ENCODE assay signal across 23 mouse cellular contexts in genomic region chr3:89383651-89384255, GRCm38 (mm10). TPM values are rescaled to one million over a fixed set of nuclear protein-coding genes. Genes with fewer than 3 reads are reported as not detected.
DNase-seq lines count a peak whose midpoint lies in the region; ATAC-seq and TF ChIP-seq lines count a peak whose summit lies in the region.
"Had no signal": no experiment of that assay in that cellular context is flagged by ENCODE, and none has a peak within 500 bp of the region (broad histone marks: within the 10 kb centered on the region; RNA-seq: fewer than 3 reads in every experiment).

No protein-coding gene starts in this region.

- no peak for ATAC-seq in forebrain, embryonic 13.5 days
- ATAC-seq: forebrain, embryonic 15.5 days; liver, postnatal 0 days had no signal

- 19% methylated on average over 5 of the region's 5 CpGs for WGBS in small intestine, adult 2 months
- 84% methylated on average over 5 of the region's 5 CpGs for WGBS in forebrain, embryonic 13.5 days

- peaks cover 4 to 69% of the 10 kb centered on the region in 2 experiments for H3K4me1 ChIP-seq in ES-E14 (ENCODE audit: control insufficient read depth in 2 of 2, insufficient read depth in 2 of 2, low read length in 2 of 2, poor library complexity in 1 of 2)
- peaks cover 55% of the 10 kb centered on the region for H3K4me1 ChIP-seq in small intestine, adult 2 months (ENCODE audit: control insufficient read depth, insufficient read depth, insufficient read length, low read length)
- H3K4me1 ChIP-seq in forebrain, embryonic 13.5 days: peaks cover 14% of the 10 kb centered on the region

- TF ChIP-seq POLR2A in small intestine, adult 2 months (IDR thresholded peaks at IDR 0.05; ENCODE audit: low read depth, low read length): no peak

- no peak overlapping the region for H3K9ac ChIP-seq in ES-E14 (ENCODE audit: insufficient read depth, low read depth, low read length, poor library complexity, severe bottlenecking)
- no peak overlapping the region for H3K9ac ChIP-seq in forebrain, embryonic 13.5 days
- H3K9ac ChIP-seq: forebrain, embryonic 15.5 days; liver, postnatal 0 days had no signal

- TF ChIP-seq CTCF in small intestine, adult 2 months (IDR thresholded peaks at IDR 0.05; ENCODE audit: extremely low read depth, insufficient read length, insufficient replicate concordance, low read depth, low read length): no peak

- no peak overlapping the region for H3K4me3 ChIP-seq in ES-E14 (ENCODE audit: insufficient read depth in 1 of 2, low read depth in 1 of 2, low read length in 2 of 2, poor library complexity in 1 of 2, severe bottlenecking in 1 of 2)
- no peak overlapping the region for H3K4me3 ChIP-seq in small intestine, adult 2 months (ENCODE audit: low read depth, low read length)
- no peak overlapping the region for H3K4me3 ChIP-seq in forebrain, embryonic 13.5 days
- H3K4me3 ChIP-seq: forebrain, embryonic 15.5 days; heart, embryonic 10.5 days; limb, embryonic 10.5 days; midbrain, embryonic 10.5 days had no signal

- no peaks in the 10 kb centered on the region for H3K9me3 ChIP-seq in ES-E14 (ENCODE audit: control insufficient read depth, insufficient read depth, low read depth, low read length)
- no peaks in the 10 kb centered on the region for H3K9me3 ChIP-seq in forebrain, embryonic 13.5 days (replicated peaks)
- H3K9me3 ChIP-seq: forebrain, embryonic 15.5 days; heart, embryonic 10.5 days; limb, embryonic 10.5 days; midbrain, embryonic 10.5 days had no signal

- peak overlapping the region; percentile 90 for H3K27ac ChIP-seq in ES-E14 (ENCODE audit: insufficient read depth, low read depth, low read length, poor library complexity, severe bottlenecking)
- peak overlapping the region; percentile 41; the same call in 1 of the 2 replicates for H3K27ac ChIP-seq in small intestine, adult 2 months (ENCODE audit: insufficient read depth, low read depth, low read length)
- H3K27ac ChIP-seq in forebrain, embryonic 13.5 days: no peak overlapping the region
- H3K27ac ChIP-seq: forebrain, embryonic 15.5 days; limb, embryonic 10.5 days had no signal

- no peak overlapping the region for H3K4me2 ChIP-seq in forebrain, embryonic 13.5 days
- H3K4me2 ChIP-seq: forebrain, embryonic 15.5 days had no signal

- H3K36me3 ChIP-seq in ES-E14 (ENCODE audit: control insufficient read depth, insufficient read depth, low read length, poor library complexity, severe bottlenecking): peaks cover 15% of the 10 kb centered on the region; the same call in 1 of the 2 replicates
- H3K36me3 ChIP-seq in small intestine, adult 2 months (ENCODE audit: control insufficient read depth, insufficient read depth, low read length): peaks cover 72% of the 10 kb centered on the region
- no peaks in the 10 kb centered on the region for H3K36me3 ChIP-seq in forebrain, embryonic 13.5 days (ENCODE audit: poor library complexity, severe bottlenecking)
- H3K36me3 ChIP-seq: forebrain, embryonic 15.5 days; limb, embryonic 10.5 days; midbrain, embryonic 10.5 days had no signal

- no peaks in the 10 kb centered on the region for H3K27me3 ChIP-seq in small intestine, adult 2 months (ENCODE audit: control insufficient read depth, insufficient read depth, low read length)
- H3K27me3 ChIP-seq in forebrain, embryonic 13.5 days: 0 out of 2 replicates have a peak, but pooled peaks cover 4% of the 10 kb centered on the region
- H3K27me3 ChIP-seq: forebrain, embryonic 15.5 days had no signal

- in situ Hi-C loops in ES-E14 (cut with MboI; ENCODE audit: low sequenced_read_pairs in 2 of 2, unreplicated experiment in 2 of 2): no loop called here

- peak; percentile 87 for DNase-seq in heart, adult 11 months
- DNase-seq in heart, adult 8-10 months (ENCODE audit: low spot score): no peak
- DNase-seq in CD4-positive helper T cell, adult 2 months (ENCODE audit: low read depth, low spot score): peak; percentile 48
- no peak for DNase-seq in ES-E14 (ENCODE audit: low read depth, low spot score)
- no peak for DNase-seq in layer of hippocampus, postnatal 10 days (ENCODE audit: low spot score in 2 of 2)
- DNase-seq: adrenal gland, postnatal 14 days; B cell, adult 2 months; cerebellum, adult 11 months; gastrocnemius, postnatal 36 days; kidney, adult 8-10 months; liver, postnatal 0 days; thymus, postnatal 25 days had no signal

TF ChIP-seq in ES-E14, 5 proteins besides CTCF, POLR2A, EP300 and RAD21:
- no peak for TF ChIP-seq ZC3H11A (IDR thresholded peaks at IDR 0.05; ENCODE audit: borderline replicate concordance, low read depth, low read length)
- TF ChIP-seq HCFC1 (IDR thresholded peaks at IDR 0.05; ENCODE audit: borderline replicate concordance, insufficient read depth, low read length): no peak
- no peak for TF ChIP-seq CHD2 (IDR thresholded peaks at IDR 0.05; ENCODE audit: low read depth, low read length)
- TF ChIP-seq MAFK (IDR thresholded peaks at IDR 0.05; ENCODE audit: insufficient read depth, low read depth, low read length): no peak
- no peak for TF ChIP-seq ZNF384 (IDR thresholded peaks at IDR 0.05; ENCODE audit: low read depth, low read length)

RNA-seq across cellular contexts. Expression of gene Zbtb7b, which starts 10.8 kb away (rescaled TPM):
- total RNA-seq in heart, adult 8-10 months (2022): 10 to 100 TPM; 19.6 to 23.2 (median 22.9) TPM
- 11.8 and 13.0 TPM in 2 replicates for total RNA-seq in ES-E14 (2012; rRNA removed)
- 97.8 and 262 TPM in 2 replicates for polyA plus RNA-seq in small intestine, adult 2 months (2012; rRNA removed)
- 1 to 10 TPM; 6.6 to 8.7 TPM for total RNA-seq in layer of hippocampus, postnatal 10 days (2021)
- polyA plus RNA-seq in forebrain, embryonic 13.5 days (2015; fragmentation: Nextera tagmentation; extraction: Ambion mirVana): 0.41 and 0.67 TPM in 2 replicates

RNA-seq across cellular contexts. Expression of gene Dcst1, which starts 18.7 kb away (rescaled TPM):
- total RNA-seq in heart, adult 8-10 months (2022): not detected
- total RNA-seq in ES-E14 (2012; rRNA removed): 0.09 and 0.16 TPM in 2 replicates
- 2.0 and 9.1 TPM in 2 replicates for polyA plus RNA-seq in small intestine, adult 2 months (2012; rRNA removed)
- total RNA-seq in layer of hippocampus, postnatal 10 days (2021): under 1 TPM in 1 of 2 experiments, not detected in 1; 0.59 TPM
- 0.37 and 0.57 TPM in 2 replicates for polyA plus RNA-seq in forebrain, embryonic 13.5 days (2015; fragmentation: Nextera tagmentation; extraction: Ambion mirVana)
- total RNA-seq: gastrocnemius, postnatal 36 days; liver, adult 2 months had no signal

RNA-seq across cellular contexts. Expression of gene Lenep, which starts 18.8 kb away (rescaled TPM):
- 1 to 10 TPM in 2 of 4 experiments, under 1 TPM in 1, not detected in 1; 0.75 to 1.5 (median 1.2) TPM for total RNA-seq in heart, adult 8-10 months (2022)
- not detected in 2 replicates for total RNA-seq in ES-E14 (2012; rRNA removed)
- 0.85 TPM in 1 of 2 replicates, not detected in the other for polyA plus RNA-seq in small intestine, adult 2 months (2012; rRNA removed)
- total RNA-seq in layer of hippocampus, postnatal 10 days (2021): 1 to 10 TPM in 1 of 2 experiments, not detected in 1; 3.5 TPM
- 0.52 and 0.55 TPM in 2 replicates for polyA plus RNA-seq in forebrain, embryonic 13.5 days (2015; fragmentation: Nextera tagmentation; extraction: Ambion mirVana)
- total RNA-seq: adrenal gland, postnatal 14 days; liver, adult 2 months; MEL had no signal
- polyA plus RNA-seq: heart, embryonic 10.5 days; heart, postnatal 0 days; liver, adult 2 months; liver, postnatal 0 days; midbrain, postnatal 0 days; testis, adult 2 months had no signal

RNA-seq across cellular contexts. Expression of gene Dcst2, which starts 22.0 kb away (rescaled TPM):
- not detected for total RNA-seq in heart, adult 8-10 months (2022)
- not detected in 2 replicates for total RNA-seq in ES-E14 (2012; rRNA removed)
- polyA plus RNA-seq in small intestine, adult 2 months (2012; rRNA removed): 0.93 and 1.2 TPM in 2 replicates
- under 1 TPM; 0.51 to 0.71 TPM for total RNA-seq in layer of hippocampus, postnatal 10 days (2021)
- 0.06 and 0.13 TPM in 2 replicates for polyA plus RNA-seq in forebrain, embryonic 13.5 days (2015; fragmentation: Nextera tagmentation; extraction: Ambion mirVana)
- total RNA-seq: gastrocnemius, postnatal 36 days; liver, adult 2 months; MEL; midbrain, postnatal 0 days had no signal
- polyA plus RNA-seq: liver, adult 2 months had no signal

RNA-seq across cellular contexts. Expression of gene Flad1, which starts 27.9 kb away (rescaled TPM):
- total RNA-seq in heart, adult 8-10 months (2022): 10 to 100 TPM; 55.5 to 71.8 (median 67.9) TPM
- total RNA-seq in ES-E14 (2012; rRNA removed): 20.3 and 20.9 TPM in 2 replicates
- 22.1 and 36.1 TPM in 2 replicates for polyA plus RNA-seq in small intestine, adult 2 months (2012; rRNA removed)
- 10 to 100 TPM; 28.8 to 33.6 TPM for total RNA-seq in layer of hippocampus, postnatal 10 days (2021)
- 36.3 and 39.4 TPM in 2 replicates for polyA plus RNA-seq in forebrain, embryonic 13.5 days (2015; fragmentation: Nextera tagmentation; extraction: Ambion mirVana)

Comparison
In these comparisons a context has a peak if more than half of its experiments do, and no peak if none do; other contexts are left out.
1. DNase-seq: peak in heart, adult 11 months (single experiment) and CD4-positive helper T cell, adult 2 months (single experiment); none in heart, adult 8-10 months (single experiment), ES-E14 (single experiment) and layer of hippocampus, postnatal 10 days (0 of 2).